Mouse (Mus musculus) megakaryocyte, adult 5-6 weeks (primary cell): ENCODE measurements around the gene Faap20. TPM values are rescaled to one million over a fixed set of nuclear protein-coding genes. Genes with fewer than 3 reads are reported as not detected.
A peak's percentile ranks its signal among the peaks of the same experiment; 100 is the strongest.
"Not testable (repeated sequence)": the region's sequence is repeated elsewhere in the genome, so short reads cannot be mapped to it uniquely, and the experiment has no call there.

Experiments
- ATAC-seq: 2 replicates; pipeline ENCODE4 v1.8.0; 2016; ENCODE audit warnings: mild to moderate bottlenecking, inconsistent platforms; ENCODE audit not compliant: poor library complexity, severe bottlenecking
- total RNA-seq, 2 experiments: library from RNA; stranded (forward) in 1 of 2; stranded (reverse) in 1 of 2; fragments of 153-499, 151-499 nt in 1 of 2; fragments of 221-1000, 200-1000 nt in 1 of 2; gene quantifications; 2 replicates each; pipeline versions ENCODE4 v1.2.3 to v1.2.4; 2015 to 2017

The Faap20 gene
- total RNA-seq, 2 experiments from 2014 or later = 11.7 to 32.6 TPM

DNA sequence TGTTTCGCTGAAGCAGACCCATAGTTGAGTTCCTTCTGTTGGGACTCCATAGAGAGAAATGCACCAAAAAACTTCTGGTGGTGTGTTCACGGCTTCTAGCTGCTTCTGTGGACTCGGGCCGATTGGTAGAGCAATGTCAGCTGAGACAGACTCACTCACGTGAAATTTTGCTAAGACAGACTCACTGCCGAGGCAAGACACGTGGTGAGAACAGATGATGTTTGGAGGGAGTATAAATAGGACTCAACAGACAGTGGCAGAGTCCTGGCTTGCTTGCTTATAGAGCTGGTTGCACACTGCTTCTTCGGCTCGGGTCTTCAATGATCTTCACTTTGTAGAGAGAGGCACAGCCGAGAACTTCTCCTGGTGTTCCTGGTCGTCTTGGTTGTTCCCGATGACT is 6.4 kb upstream of the Faap20 start:
- no peak for ATAC-seq

DNA sequence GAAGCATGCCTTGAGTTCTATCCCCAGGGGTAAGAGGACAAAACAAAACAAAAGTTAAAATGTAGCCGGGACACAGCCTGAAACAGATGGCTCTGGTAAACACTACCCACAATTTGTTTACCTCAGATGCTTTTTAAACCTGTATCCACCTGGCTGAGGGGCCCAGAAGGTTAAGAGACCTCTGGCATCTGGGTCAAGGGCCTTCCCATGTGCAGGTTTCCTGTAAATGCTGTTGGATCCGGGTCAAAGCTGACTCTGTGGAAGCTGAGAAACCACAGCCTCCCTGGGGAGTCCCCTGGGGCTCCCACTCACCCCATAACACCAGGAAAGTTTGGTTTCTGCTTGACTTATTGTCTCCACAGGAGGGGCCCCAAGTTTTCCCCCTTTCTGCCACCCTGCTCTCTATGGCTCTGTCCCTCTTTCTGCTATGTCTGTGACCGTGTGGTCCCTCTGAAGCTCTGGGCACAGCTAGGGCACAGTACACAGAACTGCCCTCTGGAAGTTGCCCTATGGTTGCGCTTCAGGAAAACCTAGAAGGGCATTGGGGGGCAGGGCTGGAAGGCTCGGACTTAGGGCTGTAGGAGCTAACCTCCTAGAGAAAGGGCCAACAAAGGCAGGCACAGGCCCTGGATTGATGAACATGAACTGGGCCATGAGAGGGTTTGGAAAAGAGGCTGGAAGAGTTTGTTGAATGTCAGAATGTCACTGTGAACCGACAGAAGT is 3.7 kb upstream of the Faap20 start:
- no peak for ATAC-seq

DNA sequence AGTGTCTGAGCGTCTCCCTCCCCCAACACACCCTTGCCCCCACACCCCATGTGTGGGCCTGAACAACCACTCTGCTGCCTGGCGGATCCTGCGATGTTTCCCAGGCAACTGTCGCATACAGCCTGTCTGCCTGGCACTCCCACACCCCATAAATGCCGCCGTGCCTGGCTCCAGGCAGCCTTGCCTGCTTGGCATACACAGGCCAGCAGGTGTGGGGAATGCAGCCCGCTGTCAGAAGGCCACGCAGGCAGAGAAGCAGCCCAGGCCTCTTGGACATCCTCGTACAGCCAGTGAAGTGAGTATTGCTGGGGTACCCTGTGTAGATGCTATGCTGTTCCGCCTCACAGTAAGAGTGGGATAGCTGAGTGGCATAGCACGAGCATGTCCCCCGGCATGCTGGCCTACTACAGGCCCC is 2.9 kb upstream of the Faap20 start:
- no peak for ATAC-seq

DNA sequence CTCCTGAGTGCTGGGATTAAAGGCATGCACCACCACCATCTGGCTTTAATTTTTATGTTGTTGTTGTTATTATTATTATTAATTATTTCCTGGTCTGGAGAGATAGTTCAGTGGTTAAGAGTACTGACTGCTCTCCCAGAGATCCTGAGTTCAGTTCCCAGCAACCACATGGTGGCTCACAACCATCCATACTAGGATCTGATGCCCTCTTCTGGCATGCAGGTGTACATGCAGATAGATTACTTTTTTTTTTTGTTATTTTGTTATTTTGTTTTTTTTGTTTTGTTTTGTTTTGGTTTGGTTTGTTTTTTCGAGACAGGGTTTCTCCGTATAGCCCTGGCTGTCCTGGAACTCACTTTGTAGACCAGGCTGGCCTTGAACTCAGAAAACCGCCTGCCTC is 1.5 kb upstream of the Faap20 start:
- ATAC-seq = not testable (repeated sequence)

DNA sequence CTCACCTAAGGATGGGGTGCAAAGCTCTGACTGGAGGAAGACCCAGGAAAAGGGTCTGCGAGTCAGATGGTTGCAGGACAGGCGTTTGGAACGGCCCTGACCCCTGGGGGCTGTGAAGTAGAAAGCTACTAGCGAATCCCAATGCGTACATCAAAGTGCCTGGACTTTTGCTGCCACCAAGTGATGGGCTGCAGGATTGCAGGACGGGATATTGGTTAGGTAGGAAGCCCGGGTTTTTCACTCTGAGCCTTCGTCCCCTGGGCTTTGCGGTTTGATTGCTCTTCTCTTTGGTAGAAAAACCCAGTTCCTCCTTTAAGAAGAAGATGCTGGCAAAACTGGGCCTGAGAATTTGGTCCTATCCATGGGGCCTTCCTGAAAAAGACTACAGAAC is 350 bp upstream of the Faap20 start:
- ATAC-seq = peak; percentile 85

DNA sequence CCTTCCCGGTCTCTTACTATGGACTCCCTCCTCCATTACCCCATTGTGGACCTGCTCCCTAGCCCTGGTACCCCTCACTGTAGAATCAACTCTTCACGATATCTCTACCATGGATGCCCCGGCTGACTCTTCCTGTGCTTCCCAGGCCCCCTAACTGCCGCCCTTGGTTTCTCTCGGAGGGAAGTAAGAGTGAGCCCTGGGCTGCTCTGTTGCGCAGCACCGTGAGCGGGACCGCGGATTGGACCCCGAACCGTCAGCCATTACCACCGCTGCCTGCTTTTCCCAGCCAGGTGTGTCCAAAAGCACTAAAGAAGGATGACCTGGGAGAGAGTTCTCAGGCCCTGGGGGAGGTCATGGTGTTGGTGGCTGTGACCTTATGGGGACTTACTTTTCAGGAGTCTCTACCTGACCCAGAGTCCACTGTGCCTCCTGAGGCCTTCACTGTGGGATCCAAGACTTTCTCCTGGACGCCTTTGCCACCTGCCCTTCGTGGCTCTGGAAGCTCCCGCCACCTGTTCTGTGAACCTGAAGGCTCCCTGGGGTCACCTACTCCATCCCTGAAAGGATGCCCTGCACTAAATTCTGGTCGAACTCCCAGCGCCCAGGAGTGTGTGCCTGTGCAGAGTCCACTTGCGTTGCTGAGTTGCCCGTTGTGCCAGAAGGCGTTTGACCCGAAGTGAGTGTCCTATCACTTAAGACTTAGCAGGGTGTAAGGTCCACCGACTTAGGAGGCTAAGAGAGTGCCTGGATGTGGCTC is 937 bp downstream of the Faap20 start:
- ATAC-seq = peak; percentile 22

DNA sequence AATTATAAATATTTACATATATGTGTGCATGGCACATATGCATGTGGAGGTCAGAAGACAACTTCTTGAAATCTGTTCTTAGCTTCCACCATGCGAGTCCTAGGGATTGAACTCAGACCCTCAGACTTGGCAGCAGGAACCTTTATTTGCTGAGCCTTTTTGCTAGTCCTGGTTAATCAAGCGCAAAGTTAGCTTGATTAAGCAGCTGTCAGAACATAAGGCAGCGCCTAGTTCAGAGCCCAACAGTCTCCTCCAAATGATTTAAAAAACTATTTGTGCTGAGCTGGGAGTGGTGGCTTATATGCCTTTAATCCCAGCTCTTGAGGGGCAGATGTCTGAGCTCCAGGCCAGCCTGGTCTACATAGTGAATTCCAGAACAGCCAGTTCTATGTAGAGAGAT is 1.5 kb downstream of the Faap20 start:
- ATAC-seq = no peak

DNA sequence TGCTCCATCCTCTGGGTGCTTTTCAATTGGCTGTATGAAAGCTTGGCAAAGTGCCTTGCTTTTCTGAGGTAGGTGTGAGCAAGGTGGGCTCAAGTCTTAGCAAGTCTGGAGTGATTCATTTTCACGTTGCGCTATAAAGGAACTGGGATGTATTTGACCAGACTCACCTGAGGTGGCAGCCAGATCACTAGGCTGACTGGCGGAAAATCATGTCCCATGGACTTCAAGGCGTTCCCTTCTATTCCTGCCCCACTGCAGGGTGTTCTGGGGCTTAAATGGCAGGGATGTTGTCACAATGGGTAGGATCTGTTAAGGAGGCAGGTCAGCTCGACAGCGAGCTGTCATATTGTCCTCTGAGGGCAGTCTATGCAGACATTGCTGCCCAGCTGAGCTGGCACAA is 2.7 kb downstream of the Faap20 start:
- no peak for ATAC-seq

DNA sequence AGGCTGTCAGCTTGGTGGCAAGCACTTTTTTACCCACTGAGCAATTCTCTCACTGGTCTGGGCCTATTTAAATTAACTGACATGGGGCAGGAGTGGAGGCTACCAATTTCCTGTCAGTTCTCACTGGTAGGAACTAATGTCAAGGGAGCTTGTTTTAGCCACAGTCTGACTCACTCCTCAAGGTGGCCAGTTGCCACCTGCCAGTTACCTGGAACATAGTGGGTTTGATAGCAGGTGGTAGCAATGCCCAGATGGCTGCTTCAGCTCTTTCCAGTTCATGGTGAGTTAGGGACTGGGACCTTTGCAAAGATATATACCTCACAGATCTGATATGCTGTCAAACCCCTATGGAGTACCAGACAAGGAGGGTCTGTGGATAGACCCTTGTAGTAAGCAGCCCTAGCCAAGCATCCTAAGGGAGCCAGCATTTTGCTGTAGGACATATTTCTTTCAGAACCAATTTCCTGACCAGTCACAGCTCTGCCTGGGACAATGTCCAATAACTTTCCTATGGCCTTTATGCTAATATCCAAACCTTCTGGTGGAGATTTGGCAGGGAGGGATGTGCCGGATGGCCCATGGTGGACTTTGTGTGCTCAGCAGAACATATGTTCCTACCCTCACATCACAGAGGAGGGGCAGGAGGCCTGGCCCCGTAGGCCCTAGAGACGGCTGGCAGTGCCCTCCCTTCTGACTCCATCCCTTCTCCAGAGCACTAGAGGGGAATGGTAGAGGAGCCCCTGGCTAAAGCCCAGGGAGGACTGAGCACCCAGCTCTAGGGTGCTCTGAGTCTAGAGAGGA is 15.1 kb downstream of the Faap20 start:
- ATAC-seq = no peak

DNA sequence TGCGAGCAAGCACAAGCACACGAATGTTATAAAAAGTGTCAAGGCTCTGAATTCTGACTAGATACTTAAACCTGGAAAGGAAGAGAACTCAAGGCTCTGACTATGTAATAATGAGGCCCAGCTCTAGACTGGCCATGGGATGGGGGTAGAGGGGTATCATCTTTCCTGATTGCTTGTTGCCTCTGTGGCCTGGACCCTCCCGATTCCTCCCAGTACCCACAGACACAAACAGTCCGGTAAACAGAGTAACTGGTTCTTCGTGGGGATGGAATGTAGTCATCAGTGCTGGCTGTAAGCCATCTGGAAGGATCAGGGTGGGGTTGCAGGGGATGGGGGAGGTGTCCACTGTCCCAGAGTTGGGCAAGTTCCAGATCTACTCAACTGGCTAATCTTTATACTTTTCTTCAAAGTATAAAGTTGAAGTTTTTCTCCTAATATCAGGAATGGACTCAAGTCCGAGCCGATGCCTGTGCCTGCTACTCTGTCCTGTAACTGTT is 17.5 kb downstream of the Faap20 start:
- no peak for ATAC-seq

DNA sequence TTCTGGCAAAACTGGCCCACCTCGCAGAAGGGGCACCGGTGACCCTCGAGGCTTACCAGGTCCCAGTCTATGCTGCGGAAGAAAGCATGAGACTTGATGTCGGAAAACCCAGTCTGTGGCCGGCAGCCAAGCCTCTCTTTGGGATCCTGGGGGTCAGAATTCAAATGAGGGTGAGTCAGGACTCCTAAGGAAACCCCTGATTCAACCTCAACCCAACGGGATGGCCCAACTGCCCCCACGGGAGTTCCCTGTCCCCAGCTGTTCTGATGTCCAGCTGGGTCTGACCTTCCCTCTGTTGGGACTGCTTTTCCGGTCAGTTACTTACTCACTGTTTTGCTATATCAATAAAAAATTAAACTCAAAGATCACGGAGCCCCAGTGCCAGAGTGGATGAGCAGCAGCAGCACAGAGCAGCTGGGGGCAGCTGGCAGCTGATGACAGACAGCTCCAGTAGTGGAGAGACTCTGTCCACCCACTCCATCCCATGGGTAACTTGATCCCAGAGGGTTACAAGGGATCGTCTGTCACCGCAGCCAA is 18.1 kb downstream of the Faap20 start:
- ATAC-seq = no peak

DNA sequence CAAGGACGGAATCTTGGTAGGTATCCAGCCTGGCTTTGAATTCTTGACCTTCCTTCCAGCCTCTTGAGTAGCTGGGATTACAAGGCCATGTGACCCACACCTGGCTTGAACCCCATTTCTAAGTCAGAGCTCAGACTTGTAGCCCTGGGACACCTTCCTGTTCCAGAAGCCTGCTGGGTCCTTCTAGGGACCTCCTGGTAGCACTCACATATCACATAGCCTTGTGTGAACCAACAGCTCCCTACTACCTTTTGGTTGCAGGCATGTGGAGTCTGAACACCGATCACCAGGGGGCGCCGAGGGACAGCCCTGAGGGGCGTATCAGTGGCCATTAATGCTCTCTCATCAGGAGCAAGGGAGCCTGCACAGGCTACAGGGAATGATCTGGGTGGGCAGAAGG is 18.8 kb downstream of the Faap20 start:
- ATAC-seq = peak; percentile 62

DNA sequence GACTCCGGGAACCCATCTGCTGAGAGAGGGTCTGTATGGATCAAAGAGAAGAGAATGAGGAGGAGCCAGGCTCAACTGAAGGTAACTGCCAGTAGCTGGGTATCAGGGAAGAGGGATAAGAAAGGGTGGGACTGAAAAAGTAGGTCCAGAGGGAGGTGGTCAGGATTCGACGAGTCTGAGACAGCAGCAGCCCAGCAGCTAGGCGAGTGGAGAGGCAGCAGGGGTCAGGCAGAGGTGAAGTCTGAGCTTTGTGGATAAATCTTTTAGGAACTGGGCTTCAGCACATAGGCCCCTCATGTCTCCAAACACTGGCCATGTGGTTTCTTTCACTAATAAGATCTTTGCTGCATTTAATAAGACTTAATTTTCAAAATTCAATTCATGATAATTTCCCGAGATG is 24.8 kb downstream of the Faap20 start:
- no peak for ATAC-seq

DNA sequence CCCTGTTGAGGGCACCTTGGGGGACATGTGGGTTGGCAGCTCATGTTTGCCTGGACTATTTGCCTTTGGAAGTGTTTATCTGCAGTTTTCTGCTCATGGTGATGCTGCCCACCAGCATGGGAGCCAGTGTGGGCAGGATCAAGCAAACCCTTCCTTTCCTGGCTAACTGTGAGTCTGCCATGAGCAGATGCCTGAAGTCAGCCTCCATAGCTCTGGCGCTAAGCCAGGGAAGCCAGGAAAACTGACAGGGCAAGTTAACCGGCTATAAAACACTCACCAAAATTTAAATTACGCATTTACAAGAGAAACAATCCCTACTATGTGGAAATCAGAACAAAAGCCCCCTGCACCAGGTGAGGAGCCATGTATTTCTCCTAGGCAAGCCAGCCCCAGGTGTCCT is 25.2 kb downstream of the Faap20 start:
- ATAC-seq = no peak

DNA sequence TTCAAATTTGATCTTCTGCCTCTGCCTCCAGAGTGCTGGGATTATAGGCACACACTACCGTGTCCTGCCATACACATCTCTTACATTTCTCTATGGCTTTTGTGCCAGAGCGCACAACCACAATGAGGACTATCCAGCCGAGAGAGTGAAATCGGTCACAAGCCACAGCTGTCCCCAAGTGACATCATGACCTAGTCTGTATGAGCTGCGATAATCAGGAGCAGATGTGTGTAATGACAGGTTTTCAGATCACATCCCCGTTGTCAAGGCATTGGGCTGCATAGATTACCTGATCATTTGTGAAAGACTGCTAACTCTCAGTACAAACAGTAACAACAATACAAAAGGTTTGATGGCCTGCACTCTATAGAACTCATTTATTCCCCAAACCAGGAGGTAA is 28.4 kb downstream of the Faap20 start:
- ATAC-seq = no peak

DNA sequence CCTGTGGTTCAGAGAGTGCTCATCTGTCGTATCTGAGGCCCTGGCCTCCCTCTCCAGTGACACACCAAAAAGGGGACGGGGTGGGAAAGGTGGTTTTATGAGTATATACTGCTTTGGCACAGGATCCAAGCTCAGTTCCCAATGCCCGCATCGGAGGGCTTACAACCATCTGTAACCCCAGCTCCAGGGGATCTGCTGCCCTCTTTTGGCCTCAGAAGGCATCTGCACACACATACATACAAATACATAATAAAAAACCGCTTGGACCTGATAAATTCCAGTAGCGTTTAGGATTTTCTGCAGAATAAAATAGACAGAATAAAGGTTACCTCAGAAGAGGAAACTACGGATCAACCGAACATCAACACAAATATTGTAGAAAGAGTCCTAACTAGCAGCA is 29.5 kb downstream of the Faap20 start:
- no peak for ATAC-seq

DNA sequence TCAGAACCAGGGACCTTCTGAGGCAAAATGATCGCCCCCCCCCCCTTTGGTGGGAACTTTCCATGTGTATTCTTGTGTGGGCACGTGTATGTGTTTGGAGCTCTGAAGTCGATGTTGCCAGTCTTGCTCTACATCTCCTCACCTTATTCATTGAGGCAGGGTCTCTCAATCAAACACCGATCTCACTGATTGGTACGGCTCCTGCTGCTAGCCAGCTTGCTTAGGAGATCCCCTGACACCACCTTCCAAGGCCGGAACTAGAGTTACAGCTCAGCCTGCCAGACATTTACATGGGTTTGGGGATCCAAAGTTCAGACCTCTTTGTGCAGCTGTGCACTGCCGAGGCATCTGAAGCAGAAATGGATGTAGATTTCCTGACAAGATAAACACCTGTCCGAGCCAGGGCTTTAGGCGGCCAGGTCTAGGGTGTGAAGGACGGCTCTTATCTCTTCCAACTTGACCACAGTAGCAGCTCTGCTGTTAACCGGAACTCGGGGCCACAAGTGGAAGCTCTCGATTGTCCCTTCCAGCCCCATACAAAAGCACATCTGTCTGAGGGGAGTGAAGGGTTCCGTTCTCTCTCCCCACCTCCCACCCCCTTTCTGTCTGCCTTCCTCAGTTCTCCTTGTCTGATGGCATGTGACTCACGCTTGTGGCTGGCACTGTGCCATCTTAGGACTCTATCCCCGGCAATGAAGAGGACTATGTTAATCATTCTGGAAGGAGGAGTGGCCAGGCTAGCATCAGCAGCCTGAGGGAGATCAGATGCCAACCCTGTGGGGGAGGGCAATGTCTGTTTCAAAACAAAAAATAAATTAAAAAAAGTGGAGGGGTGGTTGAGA is 30.5 kb downstream of the Faap20 start:
- ATAC-seq = no peak

DNA sequence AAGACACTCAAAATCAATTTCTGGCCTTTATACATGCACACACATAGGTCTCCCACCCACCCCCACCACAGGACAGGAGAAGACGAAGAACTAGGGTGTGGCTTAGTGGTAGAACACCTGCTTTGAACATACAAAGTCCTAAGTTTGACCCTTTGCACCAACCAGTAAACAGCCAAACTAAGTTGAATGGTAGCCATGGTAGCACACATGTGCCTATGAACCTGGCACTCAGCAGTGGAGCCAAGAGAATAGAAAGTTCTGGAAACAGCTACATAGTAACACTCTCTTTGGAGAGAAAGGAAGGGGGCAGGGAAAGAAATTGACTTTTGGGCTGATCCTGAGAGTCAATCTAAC is 31.1 kb downstream of the Faap20 start:
- no peak for ATAC-seq

DNA sequence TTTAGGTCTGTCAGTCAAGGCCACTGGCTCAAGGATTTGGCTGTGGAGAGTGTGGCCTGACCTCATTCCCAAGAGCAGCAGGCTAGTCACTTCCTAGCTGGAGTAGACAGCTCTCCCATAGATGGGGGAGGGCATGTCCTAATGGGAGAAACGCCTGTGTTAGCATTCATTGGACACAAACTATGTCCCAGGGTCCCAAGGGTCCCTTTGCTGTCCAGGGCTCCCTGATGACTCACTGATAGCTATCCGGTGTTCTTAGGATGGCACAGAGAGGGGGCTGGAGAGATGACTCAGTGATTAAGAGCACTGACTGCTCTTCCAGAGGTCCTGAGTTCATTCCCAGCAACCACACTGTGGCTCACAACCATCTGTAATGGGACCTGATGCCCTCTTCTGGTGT is 31.6 kb downstream of the Faap20 start:
- ATAC-seq = no peak

DNA sequence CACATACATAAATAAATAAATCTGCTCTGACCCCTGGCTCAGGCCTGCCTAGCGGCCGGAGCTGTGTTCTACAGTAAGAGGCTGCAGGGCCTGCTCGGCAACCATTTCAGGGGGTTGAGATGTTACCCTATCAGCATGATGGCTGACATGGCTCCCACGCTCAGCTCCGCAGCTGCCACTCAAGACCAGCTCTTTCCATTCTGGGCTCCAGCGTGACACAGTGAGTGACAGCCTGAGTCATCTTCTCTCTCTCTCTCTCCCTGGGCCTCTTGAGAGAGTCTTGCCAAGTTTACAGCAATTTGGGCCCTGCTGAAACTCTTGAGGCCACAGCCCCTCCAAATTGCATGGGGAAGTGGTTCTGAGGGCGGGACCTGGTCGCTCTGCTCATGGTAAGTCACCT is 32.0 kb downstream of the Faap20 start:
- no peak for ATAC-seq

DNA sequence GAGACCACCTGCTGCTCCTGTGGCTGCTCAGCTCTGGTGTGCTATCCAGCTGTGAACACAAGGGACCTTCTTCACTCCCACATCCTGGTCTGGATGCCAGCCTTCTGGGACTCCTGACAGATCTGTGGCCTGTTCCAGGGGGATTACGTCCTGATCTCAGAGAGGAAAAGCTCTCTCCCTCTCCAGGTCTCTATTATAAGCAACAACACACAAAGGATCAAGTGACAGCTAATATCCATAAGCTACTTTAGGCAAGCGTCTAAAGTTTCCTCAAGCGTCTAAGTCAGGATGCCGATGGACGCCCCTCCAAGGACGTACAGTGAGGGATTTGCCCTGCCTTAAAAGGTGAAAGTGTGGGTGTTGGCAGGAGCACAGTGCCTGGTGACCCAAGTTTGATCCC is 32.6 kb downstream of the Faap20 start:
- no peak for ATAC-seq
